Mouse (Mus musculus): ENCODE measurements around the gene Rnf43. TPM values are rescaled to one million over a fixed set of nuclear protein-coding genes. Genes with fewer than 3 reads are reported as not detected.
A peak's percentile ranks its signal among the peaks of the same experiment; 100 is the strongest.

Rnf43 gene
- polyA plus RNA-seq, 1 experiment = 0.08 TPM

DNA sequence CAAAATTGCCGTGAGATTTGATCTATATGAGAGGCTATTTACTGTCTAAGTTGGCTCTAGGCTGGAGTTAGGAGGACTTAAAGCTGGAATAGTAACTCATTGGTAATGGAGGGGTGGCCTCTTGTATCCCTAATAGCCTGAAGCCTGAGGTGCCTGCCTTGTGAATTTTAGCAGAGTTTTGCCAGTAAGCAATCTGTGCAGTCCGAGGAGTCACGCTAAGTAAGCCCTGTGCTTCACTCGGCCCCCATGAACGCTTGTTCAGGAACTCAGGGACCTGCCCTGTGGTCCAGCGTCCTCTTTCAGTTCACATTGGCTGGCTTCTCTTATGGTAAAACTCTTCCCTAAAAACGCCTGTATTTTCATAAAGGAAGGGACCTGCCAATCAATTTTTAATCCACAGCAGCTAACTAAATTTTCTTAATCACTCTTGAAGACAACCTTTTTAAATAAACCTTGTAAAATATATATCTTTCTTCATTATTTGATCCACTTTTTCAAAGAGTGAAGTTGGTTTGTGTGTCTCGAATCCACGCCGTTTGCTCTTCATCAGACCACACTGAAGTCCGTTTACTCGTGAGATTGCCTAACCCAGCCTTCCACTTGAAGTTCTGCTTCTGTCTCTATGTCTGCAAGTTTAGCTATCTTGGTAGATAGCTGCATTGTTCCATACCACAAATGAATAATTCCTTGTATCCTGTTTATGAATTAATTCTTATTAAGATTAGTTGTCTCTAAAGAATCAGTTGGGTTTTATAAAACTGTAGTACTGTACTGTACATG, 3.9 kb downstream of the Rnf43 start:
- Histone ChIP-seq H3K36me3 (ENCODE audit: control insufficient read depth) (no peaks in the 10 kb centered on the region), H3K4me1 (ENCODE audit: control insufficient read depth) (peaks cover 12% of the 10 kb centered on the region), H3K4me3 (replicated peaks) (peak overlapping the region; percentile 4), H3K27me3 (ENCODE audit: control insufficient read depth) (peaks cover 21% of the 10 kb centered on the region), H3K9me3 (ENCODE audit: control insufficient read depth, low read length) (no peaks in the 10 kb centered on the region)
- no peak for TF ChIP-seq TAL1 (IDR thresholded peaks at IDR 0.05; ENCODE audit: low read length)
- no peak for TF ChIP-seq GATA1 (IDR thresholded peaks at IDR 0.05; ENCODE audit: low read length)

DNA sequence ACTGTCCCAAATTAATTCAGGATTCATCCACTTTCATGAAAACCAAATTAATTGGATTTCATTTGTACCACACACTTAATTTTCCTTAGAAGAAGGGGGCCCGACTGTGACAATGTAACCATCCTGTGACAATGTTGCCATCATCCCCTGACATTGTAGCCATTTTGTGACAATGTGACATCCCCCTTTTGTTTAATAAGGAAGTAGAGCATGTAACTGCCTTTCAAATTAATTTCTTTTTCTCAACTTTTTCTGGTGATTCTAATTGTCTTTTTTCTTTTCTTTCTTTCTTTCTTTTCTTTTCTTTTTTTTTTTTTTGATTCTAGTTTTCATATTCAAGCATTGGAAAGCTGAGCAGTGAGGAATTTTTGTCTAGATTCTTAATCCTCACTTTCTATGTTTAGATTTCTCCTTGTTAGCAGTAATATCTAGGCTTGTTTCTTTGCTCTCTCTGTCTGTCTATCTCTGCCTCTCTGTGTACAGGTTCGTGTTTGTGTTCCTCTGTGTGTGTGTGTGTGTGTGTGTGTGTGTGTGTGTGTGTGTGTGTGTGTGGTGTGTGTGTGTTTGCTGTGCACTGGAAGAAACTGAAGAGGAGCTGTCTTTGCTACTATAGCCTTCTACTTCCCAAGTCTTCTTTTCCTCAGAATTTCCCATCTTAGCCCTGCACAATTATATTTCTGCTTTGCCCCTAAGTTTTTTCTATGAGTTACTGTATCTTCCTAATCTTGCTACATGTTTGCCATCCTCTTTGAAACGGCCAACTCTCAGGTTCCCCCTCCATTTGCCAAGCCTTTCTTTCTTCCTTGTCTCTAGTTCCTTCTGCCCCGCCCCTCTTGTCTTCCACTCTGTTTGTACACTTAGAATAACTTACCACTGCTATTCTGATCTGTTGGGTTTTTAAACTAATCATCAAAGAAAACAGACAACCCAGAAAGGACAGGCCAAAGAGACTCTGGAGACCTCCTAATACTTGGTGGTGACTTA, 4.9 kb downstream of the Rnf43 start:
- TF ChIP-seq TAL1 (IDR thresholded peaks at IDR 0.05; ENCODE audit: low read length) (no peak), GATA1 (IDR thresholded peaks at IDR 0.05; ENCODE audit: low read length) (no peak)
- peaks cover 15% of the 10 kb centered on the region for H3K27me3 ChIP-seq (ENCODE audit: control insufficient read depth)
- peaks cover 9% of the 10 kb centered on the region for H3K4me1 ChIP-seq (ENCODE audit: control insufficient read depth)
- H3K36me3 ChIP-seq (ENCODE audit: control insufficient read depth) = no peaks in the 10 kb centered on the region
- no peaks in the 10 kb centered on the region for H3K9me3 ChIP-seq (ENCODE audit: control insufficient read depth, low read length)
- no peak overlapping the region for H3K4me3 ChIP-seq (replicated peaks)

DNA sequence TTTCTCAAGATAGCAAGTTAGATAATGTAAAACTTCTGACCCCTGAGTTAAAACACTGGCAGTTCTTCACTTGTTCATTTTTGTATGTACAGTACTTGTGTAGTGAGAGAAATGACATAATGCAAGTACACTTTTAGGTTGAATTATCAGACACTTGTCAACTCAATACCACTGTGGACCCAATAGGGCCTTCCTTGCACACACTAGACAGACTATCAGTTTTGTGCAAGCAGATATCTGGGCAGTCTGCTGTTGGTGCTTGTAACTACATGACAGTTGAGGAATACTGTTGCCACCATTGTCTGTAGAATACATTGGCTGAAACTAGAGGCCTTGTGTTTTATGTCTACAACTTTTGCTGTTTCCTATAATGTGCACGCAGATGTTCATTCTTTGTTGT, 10.8 kb downstream of the Rnf43 start:
- Histone ChIP-seq H3K4me3 (replicated peaks) (no peak overlapping the region), H3K9me3 (ENCODE audit: control insufficient read depth, low read length) (peaks cover 3% of the 10 kb centered on the region; the same call in 1 of the 2 replicates), H3K36me3 (ENCODE audit: control insufficient read depth) (no peaks in the 10 kb centered on the region), H3K27me3 (ENCODE audit: control insufficient read depth) (no peaks in the 10 kb centered on the region), H3K4me1 (ENCODE audit: control insufficient read depth) (peaks cover 9% of the 10 kb centered on the region)
- TF ChIP-seq TAL1 (IDR thresholded peaks at IDR 0.05; ENCODE audit: low read length) (no peak), GATA1 (IDR thresholded peaks at IDR 0.05; ENCODE audit: low read length) (no peak)

DNA sequence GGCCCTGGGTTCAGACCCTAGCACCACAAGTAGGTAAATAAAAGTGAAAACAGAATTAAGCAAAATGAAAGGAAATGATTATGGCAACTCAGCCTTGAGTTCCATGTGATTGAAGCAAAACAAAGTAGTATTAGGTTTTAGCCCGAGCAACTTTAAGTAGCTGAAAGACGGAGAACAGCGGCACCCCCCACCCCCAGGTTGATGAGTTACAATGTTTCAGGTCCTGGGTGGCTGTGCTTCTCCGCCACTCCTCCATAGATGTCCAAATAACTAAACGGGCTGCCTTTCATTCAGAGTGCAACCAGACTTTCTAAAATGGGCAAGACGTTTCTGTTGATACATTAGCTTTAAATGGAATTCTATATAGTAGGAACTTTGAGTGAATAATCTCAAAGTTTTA, 13.1 kb downstream of the Rnf43 start:
- peaks cover 3% of the 10 kb centered on the region; the same call in 1 of the 2 replicates for H3K9me3 ChIP-seq (ENCODE audit: control insufficient read depth, low read length)

DNA sequence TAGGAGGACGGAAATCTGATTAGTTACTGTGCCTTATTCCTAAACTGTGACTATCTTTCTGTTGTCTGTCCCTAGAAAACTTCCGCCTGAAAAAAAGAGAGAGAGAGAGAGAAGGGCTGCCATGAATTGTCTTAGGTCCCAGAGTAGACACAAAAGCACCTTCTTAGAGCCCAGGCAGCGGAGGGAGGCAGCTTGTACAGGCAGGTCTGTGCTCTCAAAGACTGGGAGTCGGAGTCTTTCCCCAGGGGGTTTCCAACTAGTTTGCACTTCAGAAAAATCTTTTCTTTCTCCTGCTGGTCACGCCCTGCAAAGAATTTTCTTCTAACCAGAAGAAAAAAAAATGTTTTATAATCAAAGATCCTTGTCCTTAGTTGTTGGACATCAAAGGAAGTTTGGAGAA, 15.2 kb downstream of the Rnf43 start:
- Histone ChIP-seq H3K4me3 (replicated peaks) (no peak overlapping the region), H3K27me3 (ENCODE audit: control insufficient read depth) (no peaks in the 10 kb centered on the region), H3K4me1 (ENCODE audit: control insufficient read depth) (peaks cover 9% of the 10 kb centered on the region), H3K36me3 (ENCODE audit: control insufficient read depth) (no peaks in the 10 kb centered on the region), H3K9me3 (ENCODE audit: control insufficient read depth, low read length) (peaks cover 3% of the 10 kb centered on the region; the same call in 1 of the 2 replicates)
- TF ChIP-seq GATA1 (IDR thresholded peaks at IDR 0.05; ENCODE audit: low read length) (no peak), TAL1 (IDR thresholded peaks at IDR 0.05; ENCODE audit: low read length) (no peak)

More for the DNA sequence above, 13.1 kb downstream of the Rnf43 start:
- no peaks in the 10 kb centered on the region for H3K36me3 ChIP-seq (ENCODE audit: control insufficient read depth)
- TF ChIP-seq GATA1 (IDR thresholded peaks at IDR 0.05; ENCODE audit: low read length) = no peak
- TF ChIP-seq TAL1 (IDR thresholded peaks at IDR 0.05; ENCODE audit: low read length) = no peak
- H3K4me3 ChIP-seq (replicated peaks) = no peak overlapping the region
- no peaks in the 10 kb centered on the region for H3K27me3 ChIP-seq (ENCODE audit: control insufficient read depth)
- peaks cover 9% of the 10 kb centered on the region for H3K4me1 ChIP-seq (ENCODE audit: control insufficient read depth)

DNA sequence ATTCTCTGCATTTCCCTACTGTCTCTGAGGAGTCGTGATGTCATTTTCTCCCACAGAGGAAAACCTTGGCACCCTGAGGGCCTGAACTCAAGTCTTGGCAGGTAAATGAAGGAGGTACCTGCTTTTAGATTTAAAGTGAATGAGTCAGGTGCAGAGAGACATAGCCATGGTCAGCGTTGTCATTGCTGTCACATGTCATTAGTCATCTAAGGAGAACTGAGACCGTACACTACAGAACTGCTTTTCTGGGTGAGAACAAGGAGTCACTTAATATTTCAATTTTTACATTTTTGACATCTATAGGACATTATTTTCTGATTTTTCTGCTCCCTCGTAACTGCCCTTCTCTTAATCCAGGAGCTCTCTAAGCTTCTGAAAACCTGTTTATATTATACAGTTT, 16.0 kb downstream of the Rnf43 start:
- peaks cover 4% of the 10 kb centered on the region; the same call in 1 of the 2 replicates for H3K4me1 ChIP-seq (ENCODE audit: control insufficient read depth)
- no peak overlapping the region for H3K4me3 ChIP-seq (replicated peaks)
- H3K27me3 ChIP-seq (ENCODE audit: control insufficient read depth) = no peaks in the 10 kb centered on the region
- H3K9me3 ChIP-seq (ENCODE audit: control insufficient read depth, low read length) = peaks cover 3% of the 10 kb centered on the region; the same call in 1 of the 2 replicates
- no peak for TF ChIP-seq GATA1 (IDR thresholded peaks at IDR 0.05; ENCODE audit: low read length)
- no peak for TF ChIP-seq TAL1 (IDR thresholded peaks at IDR 0.05; ENCODE audit: low read length)
- no peaks in the 10 kb centered on the region for H3K36me3 ChIP-seq (ENCODE audit: control insufficient read depth)

DNA sequence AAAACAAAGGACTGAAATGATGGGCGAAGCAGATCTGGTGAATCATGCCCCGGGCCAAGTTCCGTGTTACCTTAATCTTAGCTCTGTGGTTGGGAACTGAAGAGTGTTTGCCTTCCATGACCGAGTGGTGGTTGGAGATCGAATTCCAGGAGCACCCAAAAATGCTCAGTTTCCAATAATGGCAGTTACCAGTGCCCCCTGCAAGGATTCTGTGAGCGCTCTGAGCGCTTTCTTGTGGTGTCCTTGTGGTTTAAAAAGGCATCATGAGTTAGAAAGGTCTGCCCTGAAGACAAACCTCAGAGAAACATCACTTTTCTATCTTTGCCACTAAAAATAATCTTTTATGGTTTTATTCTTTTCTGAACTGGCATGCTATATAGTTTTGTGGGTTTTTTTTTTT, 16.5 kb downstream of the Rnf43 start:
- no peaks in the 10 kb centered on the region for H3K27me3 ChIP-seq (ENCODE audit: control insufficient read depth)
- H3K4me3 ChIP-seq (replicated peaks) = no peak overlapping the region
- peaks cover 2% of the 10 kb centered on the region; the same call in 1 of the 2 replicates for H3K4me1 ChIP-seq (ENCODE audit: control insufficient read depth)
- H3K36me3 ChIP-seq (ENCODE audit: control insufficient read depth) = no peaks in the 10 kb centered on the region
- TF ChIP-seq TAL1 (IDR thresholded peaks at IDR 0.05; ENCODE audit: low read length) = no peak
- no peak for TF ChIP-seq GATA1 (IDR thresholded peaks at IDR 0.05; ENCODE audit: low read length)
- H3K9me3 ChIP-seq (ENCODE audit: control insufficient read depth, low read length) = peaks cover 3% of the 10 kb centered on the region; the same call in 1 of the 2 replicates

DNA sequence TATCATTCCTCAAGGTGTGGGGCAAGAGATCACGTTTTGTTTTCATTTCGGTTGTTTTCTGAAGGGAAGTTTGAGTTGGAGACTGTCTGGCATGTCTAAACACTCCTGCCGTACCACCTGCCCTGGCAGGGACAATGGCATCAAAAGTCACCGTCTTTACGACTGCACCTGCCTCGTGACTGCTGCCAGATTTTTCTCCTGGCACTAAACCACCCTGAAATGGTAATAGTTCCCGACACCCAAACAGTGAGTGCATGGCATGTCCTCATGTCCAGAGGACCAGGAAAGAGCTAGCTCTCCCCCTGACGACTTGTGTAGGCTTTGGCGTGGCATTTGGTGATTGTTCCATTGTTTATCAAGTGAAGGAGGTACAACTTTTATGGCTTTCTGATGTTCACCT, 18.3 kb downstream of the Rnf43 start:
- Histone ChIP-seq H3K4me3 (replicated peaks) (no peak overlapping the region), H3K36me3 (ENCODE audit: control insufficient read depth) (no peaks in the 10 kb centered on the region), H3K9me3 (ENCODE audit: control insufficient read depth, low read length) (no peaks in the 10 kb centered on the region), H3K27me3 (ENCODE audit: control insufficient read depth) (no peaks in the 10 kb centered on the region), H3K4me1 (ENCODE audit: control insufficient read depth) (no peaks in the 10 kb centered on the region; the same call in 1 of the 2 replicates)
- no peak for TF ChIP-seq TAL1 (IDR thresholded peaks at IDR 0.05; ENCODE audit: low read length)
- no peak for TF ChIP-seq GATA1 (IDR thresholded peaks at IDR 0.05; ENCODE audit: low read length)

DNA sequence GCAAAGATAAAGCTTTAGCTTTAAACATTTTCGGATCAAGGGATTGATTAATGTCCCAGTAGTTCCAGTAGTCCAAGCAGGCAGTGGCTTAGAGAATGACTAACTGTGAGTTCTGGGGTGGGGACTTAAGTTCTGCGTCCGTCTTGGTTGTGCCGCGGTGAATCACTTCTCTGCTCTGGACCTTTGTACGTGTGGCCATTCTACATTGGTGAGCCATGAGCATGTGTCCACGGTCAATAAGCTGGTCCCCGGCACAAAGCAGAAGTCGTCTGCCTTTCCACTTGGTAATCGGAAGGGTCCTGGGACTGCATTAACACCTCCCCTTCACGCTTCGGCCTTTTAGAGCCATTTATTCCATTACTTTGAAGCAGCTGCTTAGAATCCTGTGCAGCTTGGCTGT, 19.6 kb downstream of the Rnf43 start:
- Histone ChIP-seq H3K27me3 (ENCODE audit: control insufficient read depth) (no peaks in the 10 kb centered on the region), H3K36me3 (ENCODE audit: control insufficient read depth) (no peaks in the 10 kb centered on the region), H3K4me1 (ENCODE audit: control insufficient read depth) (peaks cover 4% of the 10 kb centered on the region; the same call in 1 of the 2 replicates), H3K9me3 (ENCODE audit: control insufficient read depth, low read length) (no peaks in the 10 kb centered on the region), H3K4me3 (replicated peaks) (no peak overlapping the region)
- no peak for TF ChIP-seq GATA1 (IDR thresholded peaks at IDR 0.05; ENCODE audit: low read length)
- TF ChIP-seq TAL1 (IDR thresholded peaks at IDR 0.05; ENCODE audit: low read length) = no peak
